In genomic region chr5:21644891-21645438, GRCm38 (mm10) we compare ENCODE assay signal across 8 mouse cellular contexts. TPM values are rescaled to one million over a fixed set of nuclear protein-coding genes. Genes with fewer than 3 reads are reported as not detected.
DNase-seq lines count a peak whose midpoint lies in the region; ATAC-seq and TF ChIP-seq lines count a peak whose summit lies in the region.

No protein-coding gene starts in this region.

- H3K9ac ChIP-seq in hindbrain, embryonic 11.5 days (ENCODE audit: low read depth, low read length), result peak overlapping the region; percentile 35; the same call in 1 of the 2 replicates
- peak overlapping the region; percentile 55 for H3K9ac ChIP-seq in midbrain, embryonic 11.5 days (ENCODE audit: low read length)

- ATAC-seq in hindbrain, embryonic 11.5 days (ENCODE audit: low FRiP score), result peak; percentile 20
- peak; percentile 12; the same call in 1 of the 2 replicates for ATAC-seq in midbrain, embryonic 11.5 days (ENCODE audit: low FRiP score)

- peak overlapping the region; percentile 55 for H3K4me2 ChIP-seq in hindbrain, embryonic 11.5 days (replicated peaks; ENCODE audit: low read depth, low read length)
- H3K4me2 ChIP-seq in midbrain, embryonic 11.5 days, result peak overlapping the region; percentile 80

- H3K27ac ChIP-seq in bone marrow, adult 2 months (ENCODE audit: control insufficient read depth, insufficient read depth, low read depth, low read length, poor library complexity), result no peak overlapping the region
- peak overlapping the region; percentile 55; the same call in 1 of the 2 replicates for H3K27ac ChIP-seq in hindbrain, embryonic 11.5 days (ENCODE audit: low read depth, low read length)
- H3K27ac ChIP-seq in midbrain, embryonic 11.5 days (ENCODE audit: low read depth, low read length), result peak overlapping the region; percentile 44; the same call in 1 of the 2 replicates

- H3K36me3 ChIP-seq in hindbrain, embryonic 11.5 days (ENCODE audit: control insufficient read depth, insufficient read depth, low read length), result peaks cover 4% of the 10 kb centered on the region; the same call in 1 of the 2 replicates
- peaks cover 6% of the 10 kb centered on the region; the same call in 1 of the 2 replicates for H3K36me3 ChIP-seq in midbrain, embryonic 11.5 days (ENCODE audit: control insufficient read depth, insufficient read depth, low read length)

- WGBS in bone marrow, adult 2 months, result 22% methylated on average over 14 of the region's 14 CpGs
- WGBS in hindbrain, embryonic 11.5 days, result 10% methylated on average over 14 of the region's 14 CpGs
- 10% methylated on average over 14 of the region's 14 CpGs for WGBS in midbrain, embryonic 11.5 days

- no peak for TF ChIP-seq CTCF in bone marrow, adult 2 months (IDR thresholded peaks at IDR 0.05; ENCODE audit: control insufficient read depth, insufficient read depth, low read length)

- DNase-seq in kidney, adult 11 months, result peak; percentile 5
- DNase-seq in kidney, adult 18-20 months, result no peak
- no peak for DNase-seq in hindbrain, embryonic 11.5 days (ENCODE audit: low spot score)
- no peak for DNase-seq in midbrain, embryonic 11.5 days (ENCODE audit: low spot score, missing footprints)
- no peak for DNase-seq in embryo, embryonic 10.5 days (ENCODE audit: low spot score)
- no peak for DNase-seq in cerebellum, adult 9-10 months
- no peak for DNase-seq in cerebellum, adult 11 months

- peaks cover 4% of the 10 kb centered on the region; the same call in 1 of the 2 replicates for H3K4me1 ChIP-seq in bone marrow, adult 2 months (ENCODE audit: control insufficient read depth, insufficient read depth, low read length)
- H3K4me1 ChIP-seq in hindbrain, embryonic 11.5 days (replicated peaks; ENCODE audit: control insufficient read depth, insufficient read depth, low read length), result 0 out of 2 replicates have a peak, but pooled peaks cover 3% of the 10 kb centered on the region
- H3K4me1 ChIP-seq in midbrain, embryonic 11.5 days (ENCODE audit: control insufficient read depth, insufficient read depth, low read length), result peaks cover 12% of the 10 kb centered on the region

- no peak for TF ChIP-seq POLR2A in bone marrow, adult 2 months (IDR thresholded peaks at IDR 0.05; ENCODE audit: borderline replicate concordance, control insufficient read depth, low read depth, low read length)

- no peaks in the 10 kb centered on the region for H3K9me3 ChIP-seq in hindbrain, embryonic 11.5 days (ENCODE audit: control insufficient read depth, low read length)
- no peaks in the 10 kb centered on the region for H3K9me3 ChIP-seq in midbrain, embryonic 11.5 days (ENCODE audit: control insufficient read depth, low read length)

- H3K4me3 ChIP-seq in bone marrow, adult 2 months (replicated peaks; ENCODE audit: control insufficient read depth, low read depth, low read length), result peak overlapping the region; percentile 49
- peak overlapping the region; percentile 82 for H3K4me3 ChIP-seq in hindbrain, embryonic 11.5 days (ENCODE audit: low read depth, low read length)
- peak overlapping the region; percentile 86 for H3K4me3 ChIP-seq in midbrain, embryonic 11.5 days (ENCODE audit: low read depth, low read length)

- H3K27me3 ChIP-seq in hindbrain, embryonic 11.5 days (ENCODE audit: control insufficient read depth, insufficient read depth, low read length), result no peaks in the 10 kb centered on the region
- H3K27me3 ChIP-seq in midbrain, embryonic 11.5 days (ENCODE audit: control insufficient read depth, insufficient read depth, low read length), result no peaks in the 10 kb centered on the region

RNA-seq across cellular contexts. Expression of gene Fbxl13, which starts 0.5 kb away (rescaled TPM):
- polyA plus RNA-seq in bone marrow, adult 2 months (2011; ENCODE audit: insufficient read depth, insufficient read length, low replicate concordance, missing spikeins), result not detected in 2 replicates
- polyA plus RNA-seq in hindbrain, embryonic 11.5 days (2014; fragmentation: Nextera tagmentation; extraction: Ambion mirVana), result 0.25 and 0.32 TPM in 2 replicates
- 0.08 and 0.30 TPM in 2 replicates for polyA plus RNA-seq in midbrain, embryonic 11.5 days (2014; fragmentation: Nextera tagmentation; extraction: Ambion mirVana)

RNA-seq across cellular contexts. Expression of gene Armc10, which starts 0.6 kb away (rescaled TPM):
- polyA plus RNA-seq in bone marrow, adult 2 months (2011; ENCODE audit: insufficient read depth, insufficient read length, low replicate concordance, missing spikeins), result 10.2 and 12.9 TPM in 2 replicates
- 88.4 and 93.0 TPM in 2 replicates for polyA plus RNA-seq in hindbrain, embryonic 11.5 days (2014; fragmentation: Nextera tagmentation; extraction: Ambion mirVana)
- polyA plus RNA-seq in midbrain, embryonic 11.5 days (2014; fragmentation: Nextera tagmentation; extraction: Ambion mirVana), result 93.1 and 98.3 TPM in 2 replicates

RNA-seq across cellular contexts. Expression of gene Napepld, which starts 56.2 kb away (rescaled TPM):
- not detected in 2 replicates for polyA plus RNA-seq in bone marrow, adult 2 months (2011; ENCODE audit: insufficient read depth, insufficient read length, low replicate concordance, missing spikeins)
- 7.0 and 7.8 TPM in 2 replicates for polyA plus RNA-seq in hindbrain, embryonic 11.5 days (2014; fragmentation: Nextera tagmentation; extraction: Ambion mirVana)
- polyA plus RNA-seq in midbrain, embryonic 11.5 days (2014; fragmentation: Nextera tagmentation; extraction: Ambion mirVana), result 17.0 and 17.1 TPM in 2 replicates
